ENCODE assay signal across 12 mouse cellular contexts in genomic region chr17:34934031-34934430, GRCm38 (mm10). TPM values are rescaled to one million over a fixed set of nuclear protein-coding genes. Genes with fewer than 3 reads are reported as not detected.
DNase-seq lines count a peak whose midpoint lies in the region; ATAC-seq and TF ChIP-seq lines count a peak whose summit lies in the region.
"Had no signal": no experiment of that assay in that cellular context is flagged by ENCODE, and none has a peak within 500 bp of the region (broad histone marks: within the 10 kb centered on the region; RNA-seq: fewer than 3 reads in every experiment).

No protein-coding gene starts in this region.

- peak; percentile 75 for DNase-seq in kidney, adult 11 months
- no peak for DNase-seq in limb, embryonic 10.5 days (ENCODE audit: low spot score)
- DNase-seq in thymus, postnatal 36 days, result no peak
- no peak for DNase-seq in cerebellum, adult 8-10 months
- DNase-seq: adrenal gland, postnatal 25 days; thymus, postnatal 14 days had no signal

- no peaks in the 10 kb centered on the region for H3K27me3 ChIP-seq in kidney, embryonic 14.5 days (ENCODE audit: control insufficient read depth, insufficient read depth, low read length)
- H3K27me3 ChIP-seq in embryonic facial prominence, embryonic 13.5 days, result no peaks in the 10 kb centered on the region; the same call in 1 of the 2 replicates
- H3K27me3 ChIP-seq in limb, embryonic 10.5 days (ENCODE audit: low read depth, poor library complexity, severe bottlenecking), result no peaks in the 10 kb centered on the region

- H3K9me3 ChIP-seq in kidney, embryonic 14.5 days (ENCODE audit: control insufficient read depth, low read length), result no peaks in the 10 kb centered on the region
- H3K9me3 ChIP-seq in embryonic facial prominence, embryonic 13.5 days, result no peaks in the 10 kb centered on the region
- no peaks in the 10 kb centered on the region for H3K9me3 ChIP-seq in limb, embryonic 10.5 days (replicated peaks)

- no peak for ATAC-seq in kidney, embryonic 14.5 days (ENCODE audit: low FRiP score, low TSS enrichment)
- ATAC-seq in embryonic facial prominence, embryonic 13.5 days (ENCODE audit: insufficient number of reproducible peaks, insufficient read depth, low FRiP score, low TSS enrichment, low read depth), result no peak

- no peak overlapping the region for H3K4me2 ChIP-seq in kidney, embryonic 14.5 days (replicated peaks; ENCODE audit: low read depth, low read length)
- H3K4me2 ChIP-seq in embryonic facial prominence, embryonic 13.5 days, result peak overlapping the region; percentile 22

- no peak overlapping the region for H3K4me3 ChIP-seq in kidney, embryonic 14.5 days (ENCODE audit: low read length)
- H3K4me3 ChIP-seq in bone marrow, adult 2 months (replicated peaks; ENCODE audit: control insufficient read depth, low read depth, low read length), result no peak overlapping the region
- H3K4me3 ChIP-seq in embryonic facial prominence, embryonic 13.5 days, result no peak overlapping the region
- peak overlapping the region; percentile 18; the same call in 1 of the 2 replicates for H3K4me3 ChIP-seq in limb, embryonic 10.5 days
- H3K4me3 ChIP-seq: myocyte had no signal

- 0 out of 2 replicates have a peak, but pooled peaks have one; percentile 11 for TF ChIP-seq POLR2A in bone marrow, adult 2 months (IDR thresholded peaks at IDR 0.05; ENCODE audit: borderline replicate concordance, control insufficient read depth, low read depth, low read length)

- peaks cover 9% of the 10 kb centered on the region; the same call in 1 of the 2 replicates for H3K36me3 ChIP-seq in kidney, embryonic 14.5 days (ENCODE audit: control insufficient read depth, insufficient read depth, low read length)
- H3K36me3 ChIP-seq in embryonic facial prominence, embryonic 13.5 days, result peaks cover 9% of the 10 kb centered on the region; the same call in 1 of the 2 replicates
- H3K36me3 ChIP-seq in limb, embryonic 10.5 days, result peaks cover 16% of the 10 kb centered on the region

- peaks cover 9% of the 10 kb centered on the region; the same call in 1 of the 2 replicates for H3K4me1 ChIP-seq in kidney, embryonic 14.5 days (ENCODE audit: control insufficient read depth, insufficient read depth, low read length)
- peaks cover 10% of the 10 kb centered on the region; the same call in 1 of the 2 replicates for H3K4me1 ChIP-seq in bone marrow, adult 2 months (ENCODE audit: control insufficient read depth, insufficient read depth, low read length)
- peaks cover 26% of the 10 kb centered on the region for H3K4me1 ChIP-seq in embryonic facial prominence, embryonic 13.5 days
- peaks cover 28% of the 10 kb centered on the region for H3K4me1 ChIP-seq in limb, embryonic 10.5 days

- H3K27ac ChIP-seq in kidney, embryonic 14.5 days (ENCODE audit: low read depth, low read length), result no peak overlapping the region
- peak overlapping the region; percentile 83 for H3K27ac ChIP-seq in bone marrow, adult 2 months (ENCODE audit: control insufficient read depth, insufficient read depth, low read depth, low read length, poor library complexity)
- no peak overlapping the region for H3K27ac ChIP-seq in embryonic facial prominence, embryonic 13.5 days
- H3K27ac ChIP-seq in limb, embryonic 10.5 days, result peak overlapping the region; percentile 38; the same call in 1 of the 2 replicates

- TF ChIP-seq CTCF in bone marrow, adult 2 months (IDR thresholded peaks at IDR 0.05; ENCODE audit: control insufficient read depth, insufficient read depth, low read length), result no peak

- H3K9ac ChIP-seq in kidney, embryonic 14.5 days (ENCODE audit: low read depth, low read length), result no peak overlapping the region
- peak overlapping the region; percentile 49; the same call in 1 of the 2 replicates for H3K9ac ChIP-seq in embryonic facial prominence, embryonic 13.5 days

- 66% methylated on average over 22 of the region's 24 CpGs for WGBS in kidney, embryonic 14.5 days
- WGBS in bone marrow, adult 2 months, result 79% methylated on average over 24 of the region's 24 CpGs
- WGBS in embryonic facial prominence, embryonic 13.5 days, result 39% methylated on average over 24 of the region's 24 CpGs
- WGBS in limb, embryonic 10.5 days, result 76% methylated on average over 24 of the region's 24 CpGs

RNA-seq across cellular contexts. Expression of gene Neu1, which starts 3.0 kb away (rescaled TPM):
- 19.6 and 23.2 TPM in 2 replicates for polyA plus RNA-seq in kidney, embryonic 14.5 days (2014; fragmentation: Nextera tagmentation; extraction: Ambion mirVana)
- polyA plus RNA-seq in bone marrow, adult 2 months (2011; ENCODE audit: insufficient read depth, insufficient read length, low replicate concordance, missing spikeins), result 18.1 and 33.6 TPM in 2 replicates
- polyA plus RNA-seq in embryonic facial prominence, embryonic 13.5 days (2015; fragmentation: Nextera tagmentation; extraction: Ambion mirVana), result 18.8 and 20.3 TPM in 2 replicates
- 14.6 and 16.1 TPM in 2 replicates for polyA plus RNA-seq in limb, embryonic 10.5 days (2016; fragmentation: Nextera tagmentation; extraction: Ambion mirVana)

RNA-seq across cellular contexts. Expression of gene Slc44a4, which starts 19.8 kb away (rescaled TPM):
- 5.4 and 7.7 TPM in 2 replicates for polyA plus RNA-seq in kidney, embryonic 14.5 days (2014; fragmentation: Nextera tagmentation; extraction: Ambion mirVana)
- 1.3 TPM in 1 of 2 replicates, not detected in the other for polyA plus RNA-seq in bone marrow, adult 2 months (2011; ENCODE audit: insufficient read depth, insufficient read length, low replicate concordance, missing spikeins)
- 0.24 and 0.83 TPM in 2 replicates for polyA plus RNA-seq in embryonic facial prominence, embryonic 13.5 days (2015; fragmentation: Nextera tagmentation; extraction: Ambion mirVana)
- not detected in 2 replicates for polyA plus RNA-seq in limb, embryonic 10.5 days (2016; fragmentation: Nextera tagmentation; extraction: Ambion mirVana)

RNA-seq across cellular contexts. Expression of gene Hspa1b, which starts 25.0 kb away (rescaled TPM):
- polyA plus RNA-seq in kidney, embryonic 14.5 days (2014; fragmentation: Nextera tagmentation; extraction: Ambion mirVana), result 0.54 and 0.80 TPM in 2 replicates
- 1.3 and 5.5 TPM in 2 replicates for polyA plus RNA-seq in bone marrow, adult 2 months (2011; ENCODE audit: insufficient read depth, insufficient read length, low replicate concordance, missing spikeins)
- 0.53 and 0.87 TPM in 2 replicates for polyA plus RNA-seq in embryonic facial prominence, embryonic 13.5 days (2015; fragmentation: Nextera tagmentation; extraction: Ambion mirVana)
- polyA plus RNA-seq in limb, embryonic 10.5 days (2016; fragmentation: Nextera tagmentation; extraction: Ambion mirVana), result 0.08 and 0.14 TPM in 2 replicates

RNA-seq across cellular contexts. Expression of gene Gm20481, which starts 35.7 kb away (rescaled TPM):
- polyA plus RNA-seq in kidney, embryonic 14.5 days (2014; fragmentation: Nextera tagmentation; extraction: Ambion mirVana), result not detected in 2 replicates
- not detected in 2 replicates for polyA plus RNA-seq in bone marrow, adult 2 months (2011; ENCODE audit: insufficient read depth, insufficient read length, low replicate concordance, missing spikeins)
- not detected in 2 replicates for polyA plus RNA-seq in embryonic facial prominence, embryonic 13.5 days (2015; fragmentation: Nextera tagmentation; extraction: Ambion mirVana)
- not detected in 2 replicates for polyA plus RNA-seq in limb, embryonic 10.5 days (2016; fragmentation: Nextera tagmentation; extraction: Ambion mirVana)
- polyA plus RNA-seq: large intestine, adult 2 months; lung, embryonic 16.5 days; myocyte had no signal

RNA-seq across cellular contexts. Expression of gene Ehmt2, which starts 35.8 kb away (rescaled TPM):
- polyA plus RNA-seq in kidney, embryonic 14.5 days (2014; fragmentation: Nextera tagmentation; extraction: Ambion mirVana), result 70.5 and 76.9 TPM in 2 replicates
- polyA plus RNA-seq in bone marrow, adult 2 months (2011; ENCODE audit: insufficient read depth, insufficient read length, low replicate concordance, missing spikeins), result 60.6 and 104 TPM in 2 replicates
- 98.5 and 100 TPM in 2 replicates for polyA plus RNA-seq in embryonic facial prominence, embryonic 13.5 days (2015; fragmentation: Nextera tagmentation; extraction: Ambion mirVana)
- 109 and 116 TPM in 2 replicates for polyA plus RNA-seq in limb, embryonic 10.5 days (2016; fragmentation: Nextera tagmentation; extraction: Ambion mirVana)

Comparison
In these comparisons a context has a peak if more than half of its experiments do, and no peak if none do; other contexts are left out.
1. H3K27ac ChIP-seq: peak in bone marrow, adult 2 months (single experiment) and limb, embryonic 10.5 days (single experiment); none in kidney, embryonic 14.5 days (single experiment) and embryonic facial prominence, embryonic 13.5 days (single experiment).